In genomic region chr11:120988410-120988809, GRCm38 (mm10) we compare ENCODE assay signal across 10 mouse cellular contexts. TPM values are rescaled to one million over a fixed set of nuclear protein-coding genes. Genes with fewer than 3 reads are reported as not detected.
DNase-seq lines count a peak whose midpoint lies in the region; ATAC-seq and TF ChIP-seq lines count a peak whose summit lies in the region.
"Had no signal": no experiment of that assay in that cellular context is flagged by ENCODE, and none has a peak within 500 bp of the region (broad histone marks: within the 10 kb centered on the region; RNA-seq: fewer than 3 reads in every experiment).

No protein-coding gene starts in this region.

- H3K4me2 ChIP-seq in kidney, embryonic 16.5 days (replicated peaks; ENCODE audit: low read depth, low read length), result peak overlapping the region; percentile 96
- peak overlapping the region; percentile 89 for H3K4me2 ChIP-seq in embryonic facial prominence, embryonic 14.5 days (ENCODE audit: low read depth, low read length)
- H3K4me2 ChIP-seq in intestine, embryonic 15.5 days (replicated peaks), result no peak overlapping the region
- H3K4me2 ChIP-seq in myocyte (ENCODE audit: low read depth), result peak overlapping the region; percentile 83

- H3K27me3 ChIP-seq in kidney, embryonic 16.5 days (ENCODE audit: insufficient read depth, low read length), result no peaks in the 10 kb centered on the region
- no peaks in the 10 kb centered on the region for H3K27me3 ChIP-seq in embryonic facial prominence, embryonic 14.5 days (replicated peaks; ENCODE audit: control insufficient read depth, insufficient read depth, low read length)
- no peaks in the 10 kb centered on the region for H3K27me3 ChIP-seq in intestine, embryonic 15.5 days (replicated peaks)
- no peaks in the 10 kb centered on the region for H3K27me3 ChIP-seq in myocyte (ENCODE audit: control insufficient read depth, insufficient read depth, insufficient read length)

- H3K79me2 ChIP-seq in myocyte (ENCODE audit: control insufficient read depth, insufficient read depth), result peaks cover 66% of the 10 kb centered on the region

- peaks cover 34% of the 10 kb centered on the region for H3K4me1 ChIP-seq in kidney, embryonic 16.5 days (ENCODE audit: insufficient read depth, low read length)
- H3K4me1 ChIP-seq in embryonic facial prominence, embryonic 14.5 days (ENCODE audit: control insufficient read depth, insufficient read depth, low read length), result peaks cover 33% of the 10 kb centered on the region
- peaks cover 38% of the 10 kb centered on the region for H3K4me1 ChIP-seq in intestine, embryonic 15.5 days (replicated peaks)

- 71% methylated on average over 4 of the region's 4 CpGs for WGBS in kidney, embryonic 16.5 days
- 79% methylated on average over 4 of the region's 4 CpGs for WGBS in embryonic facial prominence, embryonic 14.5 days
- 78% methylated on average over 4 of the region's 4 CpGs for WGBS in intestine, embryonic 15.5 days

- no peak overlapping the region for H3K27ac ChIP-seq in kidney, embryonic 16.5 days (ENCODE audit: low read length)
- no peak overlapping the region for H3K27ac ChIP-seq in embryonic facial prominence, embryonic 14.5 days (replicated peaks; ENCODE audit: low read depth, low read length)
- no peak overlapping the region for H3K27ac ChIP-seq in intestine, embryonic 15.5 days

- 0 out of 2 replicates have a peak overlapping the region, but pooled peaks have one; percentile 98 for H3K4me3 ChIP-seq in kidney, embryonic 16.5 days (ENCODE audit: low read length)
- peak overlapping the region; percentile 100 for H3K4me3 ChIP-seq in embryonic facial prominence, embryonic 14.5 days (ENCODE audit: low read depth, low read length)
- H3K4me3 ChIP-seq in intestine, embryonic 15.5 days (replicated peaks), result peak overlapping the region; percentile 99; the same call in 1 of the 2 replicates
- no peak overlapping the region for H3K4me3 ChIP-seq in myocyte

- no peak overlapping the region; the same call in 1 of the 2 replicates for H3K9ac ChIP-seq in kidney, embryonic 16.5 days (replicated peaks; ENCODE audit: low read length)
- H3K9ac ChIP-seq in embryonic facial prominence, embryonic 14.5 days (ENCODE audit: low read depth, low read length), result peak overlapping the region; percentile 100
- H3K9ac ChIP-seq in intestine, embryonic 15.5 days, result no peak overlapping the region

- no peak overlapping the region for H3ac ChIP-seq in myocyte (ENCODE audit: control insufficient read depth, insufficient read length)

- H3K9me3 ChIP-seq in kidney, embryonic 16.5 days (ENCODE audit: low read length), result no peaks in the 10 kb centered on the region
- no peaks in the 10 kb centered on the region for H3K9me3 ChIP-seq in embryonic facial prominence, embryonic 14.5 days (ENCODE audit: control insufficient read depth, low read length)
- H3K9me3 ChIP-seq in intestine, embryonic 15.5 days, result no peaks in the 10 kb centered on the region

- H3K36me3 ChIP-seq in kidney, embryonic 16.5 days (ENCODE audit: insufficient read depth, low read length), result peaks cover 23% of the 10 kb centered on the region
- peaks cover 33% of the 10 kb centered on the region for H3K36me3 ChIP-seq in embryonic facial prominence, embryonic 14.5 days (ENCODE audit: control insufficient read depth, insufficient read depth, low read length)
- peaks cover 11% of the 10 kb centered on the region; the same call in 1 of the 2 replicates for H3K36me3 ChIP-seq in intestine, embryonic 15.5 days
- peaks cover 4% of the 10 kb centered on the region for H3K36me3 ChIP-seq in myocyte (ENCODE audit: control insufficient read depth, insufficient read depth)

- no peak for TF ChIP-seq POLR2A in myocyte (IDR thresholded peaks at IDR 0.05; ENCODE audit: insufficient read length, low read depth)

- ATAC-seq in kidney, embryonic 16.5 days (ENCODE audit: low FRiP score, low TSS enrichment), result no peak
- ATAC-seq in embryonic facial prominence, embryonic 14.5 days (ENCODE audit: low read depth), result no peak
- ATAC-seq in intestine, embryonic 15.5 days, result no peak
- ATAC-seq in erythroid progenitor cell, adult 5-6 weeks (replicated peaks; ENCODE audit: low FRiP score, poor library complexity, severe bottlenecking), result no peak

- DNase-seq in kidney, postnatal 10 days, result no peak
- no peak for DNase-seq in embryonic facial prominence, embryonic 14.5 days (ENCODE audit: low spot score)
- no peak for DNase-seq in urinary bladder, adult 18-20 months (ENCODE audit: low spot score in 2 of 2)
- DNase-seq in yolk sac, embryonic 10.5 days (ENCODE audit: low spot score), result no peak
- DNase-seq: right cerebral cortex, postnatal 14 days had no signal

TF ChIP-seq in myocyte, 11 proteins besides CTCF, POLR2A, EP300 and RAD21:
- no peak for TF ChIP-seq USF1 (IDR thresholded peaks at IDR 0.05; ENCODE audit: low read depth)

RNA-seq across cellular contexts. Expression of gene Csnk1d, which starts 2.7 kb away (rescaled TPM):
- polyA plus RNA-seq in kidney, embryonic 16.5 days (2015; fragmentation: Nextera tagmentation; extraction: Ambion mirVana), result 150 and 154 TPM in 2 replicates
- polyA plus RNA-seq in embryonic facial prominence, embryonic 14.5 days (2014; fragmentation: Nextera tagmentation; extraction: Ambion mirVana), result 59.6 and 65.2 TPM in 2 replicates
- polyA plus RNA-seq in intestine, embryonic 15.5 days (2015; fragmentation: Nextera tagmentation; extraction: Ambion mirVana), result 106 TPM in 2 replicates
- 79.5 TPM for polyA plus RNA-seq in myocyte (2012; fragmentation: generic; extraction: Trizol)
- total RNA-seq in erythroid progenitor cell, adult 5-6 weeks (2015; ENCODE audit: low replicate concordance), result 7.6 and 27.7 TPM in 2 replicates
- 17.3 and 26.2 TPM in 2 replicates for total RNA-seq in erythroid progenitor cell, adult 5-6 weeks (2017; ENCODE audit: low replicate concordance)

RNA-seq across cellular contexts. Expression of gene Slc16a3, which starts 40.1 kb away (rescaled TPM):
- 63.5 and 66.4 TPM in 2 replicates for polyA plus RNA-seq in kidney, embryonic 16.5 days (2015; fragmentation: Nextera tagmentation; extraction: Ambion mirVana)
- 35.2 and 39.9 TPM in 2 replicates for polyA plus RNA-seq in embryonic facial prominence, embryonic 14.5 days (2014; fragmentation: Nextera tagmentation; extraction: Ambion mirVana)
- 84.8 and 96.2 TPM in 2 replicates for polyA plus RNA-seq in intestine, embryonic 15.5 days (2015; fragmentation: Nextera tagmentation; extraction: Ambion mirVana)
- polyA plus RNA-seq in myocyte (2012; fragmentation: generic; extraction: Trizol), result 9.7 TPM
- 4.7 and 5.4 TPM in 2 replicates for total RNA-seq in erythroid progenitor cell, adult 5-6 weeks (2015; ENCODE audit: low replicate concordance)
- 0.98 and 3.3 TPM in 2 replicates for total RNA-seq in erythroid progenitor cell, adult 5-6 weeks (2017; ENCODE audit: low replicate concordance)

RNA-seq across cellular contexts. Expression of gene Cd7, which starts 50.8 kb away (rescaled TPM):
- polyA plus RNA-seq in kidney, embryonic 16.5 days (2015; fragmentation: Nextera tagmentation; extraction: Ambion mirVana), result 0.97 TPM in 1 of 2 replicates, not detected in the other
- polyA plus RNA-seq in embryonic facial prominence, embryonic 14.5 days (2014; fragmentation: Nextera tagmentation; extraction: Ambion mirVana), result 0.93 and 1.1 TPM in 2 replicates
- polyA plus RNA-seq in intestine, embryonic 15.5 days (2015; fragmentation: Nextera tagmentation; extraction: Ambion mirVana), result 5.6 and 6.1 TPM in 2 replicates
- polyA plus RNA-seq in myocyte (2012; fragmentation: generic; extraction: Trizol), result 0.35 TPM
- 4.0 and 13.0 TPM in 2 replicates for total RNA-seq in erythroid progenitor cell, adult 5-6 weeks (2015; ENCODE audit: low replicate concordance)
- total RNA-seq in erythroid progenitor cell, adult 5-6 weeks (2017; ENCODE audit: low replicate concordance), result 1.2 TPM in 1 of 2 replicates, not detected in the other
- polyA plus RNA-seq: limb, embryonic 11.5 days had no signal

RNA-seq across cellular contexts. Expression of gene Ccdc57, which starts 55.7 kb away (rescaled TPM):
- 8.6 and 9.2 TPM in 2 replicates for polyA plus RNA-seq in kidney, embryonic 16.5 days (2015; fragmentation: Nextera tagmentation; extraction: Ambion mirVana)
- 4.6 and 5.5 TPM in 2 replicates for polyA plus RNA-seq in embryonic facial prominence, embryonic 14.5 days (2014; fragmentation: Nextera tagmentation; extraction: Ambion mirVana)
- polyA plus RNA-seq in intestine, embryonic 15.5 days (2015; fragmentation: Nextera tagmentation; extraction: Ambion mirVana), result 4.2 and 5.1 TPM in 2 replicates
- 1.8 TPM for polyA plus RNA-seq in myocyte (2012; fragmentation: generic; extraction: Trizol)
- total RNA-seq in erythroid progenitor cell, adult 5-6 weeks (2015; ENCODE audit: low replicate concordance), result 6.7 and 11.2 TPM in 2 replicates
- 12.1 and 13.5 TPM in 2 replicates for total RNA-seq in erythroid progenitor cell, adult 5-6 weeks (2017; ENCODE audit: low replicate concordance)
